Comparison of ENCODE assay signal across 15 mouse cellular contexts in the genomic region with DNA sequence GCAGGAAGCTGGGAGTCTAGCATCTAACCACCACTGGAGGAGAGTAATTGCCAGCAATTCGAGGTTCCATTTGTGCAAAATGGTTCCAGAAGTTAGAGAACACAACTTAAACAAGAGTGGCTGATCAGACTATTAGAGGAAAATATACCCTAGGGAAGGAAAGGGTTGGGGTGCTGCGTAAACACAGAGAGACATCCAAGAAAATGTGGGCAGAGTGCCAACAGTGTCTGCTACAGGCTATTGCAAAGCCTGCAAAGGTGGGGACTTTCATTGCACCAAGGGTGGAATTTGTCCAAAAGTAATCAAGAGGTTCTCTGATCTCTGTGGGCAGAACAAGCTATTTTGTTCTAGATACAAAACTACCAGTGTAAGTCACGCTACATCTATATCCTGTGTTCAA. TPM values are rescaled to one million over a fixed set of nuclear protein-coding genes. Genes with fewer than 3 reads are reported as not detected.
A peak's percentile ranks its signal among the peaks of the same experiment; 100 is the strongest.
DNase-seq lines count a peak whose midpoint lies in the region; ATAC-seq and TF ChIP-seq lines count a peak whose summit lies in the region.
"Had no signal": no experiment of that assay in that cellular context is flagged by ENCODE, and none has a peak within 500 bp of the region (broad histone marks: within the 10 kb centered on the region; RNA-seq: fewer than 3 reads in every experiment).

No protein-coding gene starts in this region.

- no peaks in the 10 kb centered on the region for H3K36me3 ChIP-seq in lung, embryonic 16.5 days (ENCODE audit: control insufficient read depth, insufficient read depth, low read length)
- H3K36me3 ChIP-seq: forebrain, embryonic 15.5 days; G1E; hindbrain, embryonic 12.5 days; limb, embryonic 15.5 days had no signal

- H3K4me2 ChIP-seq in lung, embryonic 16.5 days (ENCODE audit: low read depth, low read length) = no peak overlapping the region
- H3K4me2 ChIP-seq: forebrain, embryonic 15.5 days; hindbrain, embryonic 12.5 days; limb, embryonic 15.5 days had no signal

- WGBS in cerebellum, adult 2 months = 44% methylated on average over 3 of the region's 3 CpGs
- 20% methylated on average over 3 of the region's 3 CpGs for WGBS in lung, embryonic 16.5 days

- peak; percentile 70 for ATAC-seq in lung, embryonic 16.5 days (ENCODE audit: low read depth)
- ATAC-seq: forebrain, embryonic 15.5 days had no signal

- H3K27ac ChIP-seq in cerebellum, adult 2 months (ENCODE audit: insufficient read depth, low read length) = no peak overlapping the region
- H3K27ac ChIP-seq in lung, embryonic 16.5 days (ENCODE audit: low read length) = peak overlapping the region; percentile 82
- H3K27ac ChIP-seq: forebrain, embryonic 15.5 days; hindbrain, embryonic 12.5 days; limb, embryonic 15.5 days had no signal

- peak; percentile 21 to 44 for DNase-seq in cerebellum, postnatal 10 days
- no peak for DNase-seq in cerebellum, adult 2 months
- peak; percentile 40 for DNase-seq in kidney, postnatal 10 days
- DNase-seq in kidney, adult 9 months = no peak
- DNase-seq in NIH3T3 (ENCODE audit: low read depth) = peak; percentile 25
- DNase-seq in embryo, embryonic 10.5 days (ENCODE audit: low spot score) = no peak
- no peak for DNase-seq in layer of hippocampus, postnatal 10 days (ENCODE audit: low spot score in 2 of 2)
- DNase-seq: B cell, adult 2 months; cerebellum, adult 11 months; gastrocnemius, postnatal 14 days had no signal

- TF ChIP-seq CTCF in cerebellum, adult 2 months (IDR thresholded peaks at IDR 0.05; ENCODE audit: borderline replicate concordance, insufficient read depth, low read depth, low read length) = no peak

- no peaks in the 10 kb centered on the region for H3K9me3 ChIP-seq in lung, embryonic 16.5 days (ENCODE audit: control insufficient read depth, low read length)
- H3K9me3 ChIP-seq: forebrain, embryonic 15.5 days; G1E; hindbrain, embryonic 12.5 days; limb, embryonic 15.5 days had no signal

- no peaks in the 10 kb centered on the region for H3K4me1 ChIP-seq in cerebellum, adult 2 months (ENCODE audit: control insufficient read depth, insufficient read depth, low read length)
- peaks cover 7% of the 10 kb centered on the region for H3K4me1 ChIP-seq in lung, embryonic 16.5 days (replicated peaks; ENCODE audit: control insufficient read depth, insufficient read depth, low read length)
- H3K4me1 ChIP-seq: hindbrain, embryonic 12.5 days; limb, embryonic 15.5 days had no signal

- no peaks in the 10 kb centered on the region for H3K27me3 ChIP-seq in cerebellum, adult 2 months (ENCODE audit: control insufficient read depth, insufficient read depth, low read length)
- no peaks in the 10 kb centered on the region for H3K27me3 ChIP-seq in lung, embryonic 16.5 days (ENCODE audit: control insufficient read depth, insufficient read depth, low read depth, low read length)
- H3K27me3 ChIP-seq: forebrain, embryonic 15.5 days; hindbrain, embryonic 12.5 days; limb, embryonic 15.5 days had no signal

- no peak overlapping the region for H3K9ac ChIP-seq in lung, embryonic 16.5 days (ENCODE audit: low read length)
- H3K9ac ChIP-seq: forebrain, embryonic 15.5 days; hindbrain, embryonic 12.5 days; limb, embryonic 15.5 days had no signal

- no peak overlapping the region for H3K4me3 ChIP-seq in cerebellum, adult 2 months (replicated peaks; ENCODE audit: insufficient read depth, low read depth, low read length)
- no peak overlapping the region for H3K4me3 ChIP-seq in lung, embryonic 16.5 days (ENCODE audit: low read length)
- H3K4me3 ChIP-seq: forebrain, embryonic 15.5 days; hindbrain, embryonic 12.5 days; limb, embryonic 15.5 days had no signal

- no peak for TF ChIP-seq POLR2A in cerebellum, adult 2 months (IDR thresholded peaks at IDR 0.05; ENCODE audit: borderline replicate concordance, insufficient read depth, low read length)

RNA-seq across cellular contexts. Expression of a gene that starts 49.4 kb away (rescaled TPM):
- 9.6 TPM in 2 replicates for polyA plus RNA-seq in cerebellum, adult 2 months (2012; rRNA removed)
- 8.4 TPM in 2 replicates for polyA plus RNA-seq in lung, embryonic 16.5 days (2015; fragmentation: Nextera tagmentation; extraction: Ambion mirVana)
- 10 to 100 TPM; 20.1 to 30.4 TPM for total RNA-seq in layer of hippocampus, postnatal 10 days (2021)

Comparison
In these comparisons a context has a peak if more than half of its experiments do, and no peak if none do; other contexts are left out.
1. DNase-seq: peak in cerebellum, postnatal 10 days (2 of 2), kidney, postnatal 10 days (single experiment) and NIH3T3 (single experiment); none in cerebellum, adult 2 months (0 of 2), kidney, adult 9 months (single experiment), embryo, embryonic 10.5 days (single experiment) and layer of hippocampus, postnatal 10 days (0 of 2).